Mouse (Mus musculus): ENCODE measurements around the gene Sost. TPM values are rescaled to one million over a fixed set of nuclear protein-coding genes. Genes with fewer than 3 reads are reported as not detected.

Gene Sost
- total RNA-seq, 2 experiments from 2014 or later: not detected

- TF ChIP-seq CTCF (IDR thresholded peaks at IDR 0.05): peak; percentile 67
These were observed 38.6 kb downstream of the Sost start for GRCm38 (mm10) chr11:101928030-101928762.

GRCm38 (mm10) chr11:101926951-101927589 is 39.7 kb downstream of the Sost start:
- no peak overlapping the region for H3K4me3 ChIP-seq
- no peak for DNase-seq
- no peak overlapping the region for H3K27ac ChIP-seq
- TF ChIP-seq CTCF (IDR thresholded peaks at IDR 0.05): no peak
- intact Hi-C loops (cut with DNase I): no loop called here

More at GRCm38 (mm10) chr11:101928030-101928762, 38.6 kb downstream of the Sost start:
- intact Hi-C loops (cut with DNase I): no loop called here
- DNase-seq: peak; percentile 45
- Histone ChIP-seq H3K27ac (no peak overlapping the region), H3K4me3 (no peak overlapping the region)

GRCm38 (mm10) chr11:101925636-101926035 is 41.2 kb downstream of the Sost start:
- DNase-seq: no peak
- TF ChIP-seq CTCF (IDR thresholded peaks at IDR 0.05): no peak
- intact Hi-C loops (cut with DNase I): no loop called here
- Histone ChIP-seq H3K27ac (no peak overlapping the region), H3K4me3 (no peak overlapping the region)

- DNase-seq: no peak
- intact Hi-C loops (cut with DNase I): no loop called here
- H3K4me3 ChIP-seq: no peak overlapping the region
- peak; percentile 4; the same call in 1 of the 2 replicates for TF ChIP-seq CTCF (IDR thresholded peaks at IDR 0.05)
- no peak overlapping the region for H3K27ac ChIP-seq
These were observed 42.3 kb downstream of the Sost start for GRCm38 (mm10) chr11:101924441-101924976.

GRCm38 (mm10) chr11:101923988-101924387 is 42.8 kb downstream of the Sost start:
- DNase-seq: no peak
- no peak overlapping the region for H3K27ac ChIP-seq
- TF ChIP-seq CTCF (IDR thresholded peaks at IDR 0.05): no peak
- H3K4me3 ChIP-seq: no peak overlapping the region
- intact Hi-C loops (cut with DNase I): no loop called here

GRCm38 (mm10) chr11:101921361-101921952 is 45.4 kb downstream of the Sost start:
- DNase-seq: peak; percentile 69
- H3K27ac ChIP-seq: peak overlapping the region; percentile 73
- intact Hi-C loops (cut with DNase I): no loop called here
- H3K4me3 ChIP-seq: peak overlapping the region; percentile 38
- TF ChIP-seq CTCF (IDR thresholded peaks at IDR 0.05): no peak

- peak; percentile 81 for DNase-seq
- TF ChIP-seq CTCF (IDR thresholded peaks at IDR 0.05): peak; percentile 95
- Histone ChIP-seq H3K4me3 (no peak overlapping the region), H3K27ac (no peak overlapping the region)
- intact Hi-C loops (cut with DNase I): loop anchor here (1.0 to 5.0 kb wide), 3 partner anchors 49 to 157 kb away; no protein-coding TSS in a partner anchor
These were observed 47.2 kb downstream of the Sost start for GRCm38 (mm10) chr11:101919660-101920059.

GRCm38 (mm10) chr11:101918609-101919008 is 48.2 kb downstream of the Sost start:
- H3K4me3 ChIP-seq: no peak overlapping the region
- TF ChIP-seq CTCF (IDR thresholded peaks at IDR 0.05): no peak
- intact Hi-C loops (cut with DNase I): loop anchor here (1.0 to 5.0 kb wide), 3 partner anchors 50 to 156 kb away; no protein-coding TSS in a partner anchor
- DNase-seq: no peak
- no peak overlapping the region for H3K27ac ChIP-seq

GRCm38 (mm10) chr11:101916772-101917171 is 50.0 kb downstream of the Sost start:
- intact Hi-C loops (cut with DNase I): loop anchor here (5.0 kb wide), 2 partner anchors 136 to 154 kb away; no protein-coding TSS in a partner anchor
- Histone ChIP-seq H3K4me3 (no peak overlapping the region), H3K27ac (no peak overlapping the region)
- no peak; the same call in 1 of the 2 replicates for TF ChIP-seq CTCF (IDR thresholded peaks at IDR 0.05)
- DNase-seq: no peak

- TF ChIP-seq CTCF (IDR thresholded peaks at IDR 0.05): no peak
- intact Hi-C loops (cut with DNase I): no loop called here
- no peak for DNase-seq
These were observed 53.2 kb downstream of the Sost start for GRCm38 (mm10) chr11:101913591-101913990.

More at GRCm38 (mm10) chr11:101913591-101913990, 53.2 kb downstream of the Sost start:
- no peak overlapping the region for H3K4me3 ChIP-seq
- H3K27ac ChIP-seq: no peak overlapping the region

Other genes with a start within 250 kb of the Sost start
- 10 to 100 TPM; 13.8 to 15.1 TPM for gene Dhx8, start 234.1 kb downstream of the Sost start, total RNA-seq (2021)
- gene Etv4, start 181.6 kb downstream of the Sost start, total RNA-seq (2021): 1 to 10 TPM; 2.7 to 3.1 TPM
- 1 to 10 TPM; 1.1 to 4.7 TPM for gene Meox1, start 72.6 kb downstream of the Sost start, total RNA-seq (2021)
- gene Cfap97d1, start 17.3 kb upstream of the Sost start, total RNA-seq (2021): not detected
- gene Dusp3, start 20.0 kb upstream of the Sost start, total RNA-seq (2021): 100 to 1,000 TPM; 123 to 129 TPM
- gene Mpp3, start 61.4 kb upstream of the Sost start, total RNA-seq (2021): 10 to 100 TPM; 19.4 to 34.7 TPM
- 10 to 100 TPM; 17.6 to 18.9 TPM for gene Cd300lg, start 74.5 kb upstream of the Sost start, total RNA-seq (2021)
- gene Mpp2, start 121.5 kb upstream of the Sost start, total RNA-seq (2021): 1 to 10 TPM; 1.2 TPM
- gene Ppy, start 134.3 kb upstream of the Sost start, total RNA-seq (2021): not detected
- not detected for gene Pyy, start 140.8 kb upstream of the Sost start, total RNA-seq (2021)
- gene Nags, start 178.5 kb upstream of the Sost start, total RNA-seq (2021): not detected
- gene Tmem101, start 189.4 kb upstream of the Sost start, total RNA-seq (2021): 10 to 100 TPM in 1 of 2 experiments, 1 to 10 TPM in 1; 9.8 to 10.2 TPM
- 100 to 1,000 TPM in 1 of 2 experiments, 10 to 100 TPM in 1; 95.3 to 106 TPM for gene Lsm12, start 218.3 kb upstream of the Sost start, total RNA-seq (2021)
- 10 to 100 TPM; 50.3 to 53.0 TPM for gene G6pc3, start 222.6 kb upstream of the Sost start, total RNA-seq (2021)